Mouse (Mus musculus) stomach, embryonic 15.5 days (tissue): ENCODE data around the gene Acan. TPM values are rescaled to one million over a fixed set of nuclear protein-coding genes. Genes with fewer than 3 reads are reported as not detected.

Experiments
- ATAC-seq: fragments of 200-750 bp; cut with Nextera tagmentation; 2 replicates; pipeline ENCODE4 v1.8.0; 2017; ENCODE audit warnings: low read depth, moderate number of reproducible peaks, moderate TSS enrichment; ENCODE audit not compliant: insufficient read depth, low FRiP score
- H3K27ac ChIP-seq: fragments of 300-500 bp; sonication (generic); 2 replicates; pipeline ENCODE4 v1.5.1; 2015; ENCODE audit warnings: mild to moderate bottlenecking, inconsistent platforms
- H3K27me3 ChIP-seq: fragments of 300-500 bp; sonication (generic); replicated peaks from 2 replicates; pipeline ENCODE4 v1.6.1; 2015; ENCODE audit warnings: inconsistent platforms
- H3K36me3 ChIP-seq: fragments of 300-500 bp; sonication (generic); 2 replicates; pipeline ENCODE4 v1.6.1; 2015; ENCODE audit warnings: inconsistent platforms
- H3K4me1 ChIP-seq: fragments of 300-500 bp; sonication (generic); 2 replicates; pipeline ENCODE4 v1.6.1; 2015; ENCODE audit warnings: inconsistent platforms
- H3K4me2 ChIP-seq: fragments of 300-500 bp; sonication (generic); 2 replicates; pipeline ENCODE4 v1.6.1; 2015; ENCODE audit warnings: mild to moderate bottlenecking, inconsistent platforms
- H3K4me3 ChIP-seq: fragments of 300-500 bp; sonication (generic); replicated peaks from 2 replicates; pipeline ENCODE4 v1.5.1; 2015; ENCODE audit warnings: inconsistent platforms
- H3K9ac ChIP-seq: fragments of 300-500 bp; sonication (generic); 2 replicates; pipeline ENCODE4 v1.6.1; 2015; ENCODE audit warnings: inconsistent platforms
- H3K9me3 ChIP-seq: fragments of 300-500 bp; sonication (generic); 2 replicates; pipeline ENCODE4 v1.6.1; 2016; ENCODE audit warnings: inconsistent platforms
- WGBS: fragments of 180-500 bp; shearing (Covaris S2); methylation state at CpG from one replicate; pipeline ENCODE4 v1.1.7; 2015; 5-methylcytosine and 5-hydroxymethylcytosine counted together
- polyA plus RNA-seq: library from polyadenylated mRNA; unstranded; fragments of >200 nt; fragmentation: Nextera tagmentation; extraction: Ambion mirVana; gene quantifications from 2 replicates; pipeline ENCODE4 v1.2.1, GENCODE M21; 2015

The Acan gene
- polyA plus RNA-seq, 1 experiment from 2014 or later = 0.82 TPM

- no peak overlapping the region for H3K4me2 ChIP-seq
- ATAC-seq = no peak
- H3K9me3 ChIP-seq = no peaks in the 10 kb centered on the region
- H3K36me3 ChIP-seq = peaks cover 23% of the 10 kb centered on the region
- no peak overlapping the region for H3K27ac ChIP-seq
- no peaks in the 10 kb centered on the region for H3K27me3 ChIP-seq
- no peak overlapping the region for H3K4me3 ChIP-seq
- H3K4me1 ChIP-seq = 0 out of 2 replicates have a peak, but pooled peaks cover 5% of the 10 kb centered on the region
- no peak overlapping the region for H3K9ac ChIP-seq
- 37% methylated on average over 8 of the region's 8 CpGs for WGBS
Measured at GRCm38 (mm10) chr7:79140897-79141296, 87.6 kb downstream of the Acan start.

- Histone ChIP-seq H3K9ac (peak overlapping the region; percentile 16), H3K36me3 (peaks cover 4% of the 10 kb centered on the region; the same call in 1 of the 2 replicates), H3K9me3 (no peaks in the 10 kb centered on the region), H3K4me1 (peaks cover 20% of the 10 kb centered on the region), H3K27me3 (no peaks in the 10 kb centered on the region), H3K27ac (no peak overlapping the region), H3K4me3 (peak overlapping the region; percentile 56), H3K4me2 (peak overlapping the region; percentile 78)
- no peak for ATAC-seq
- 53% methylated on average over 12 of the region's 12 CpGs for WGBS
Measured at GRCm38 (mm10) chr7:79147011-79147837, 93.9 kb downstream of the Acan start.

GRCm38 (mm10) chr7:79147931-79148653 is 94.8 kb downstream of the Acan start:
- peak overlapping the region; percentile 35; the same call in 1 of the 2 replicates for H3K9ac ChIP-seq
- H3K36me3 ChIP-seq = peaks cover 4% of the 10 kb centered on the region; the same call in 1 of the 2 replicates
- H3K27ac ChIP-seq = peak overlapping the region; percentile 23
- no peak for ATAC-seq
- no peaks in the 10 kb centered on the region for H3K9me3 ChIP-seq
- H3K27me3 ChIP-seq = no peaks in the 10 kb centered on the region
- H3K4me3 ChIP-seq = peak overlapping the region; percentile 56
- peaks cover 20% of the 10 kb centered on the region for H3K4me1 ChIP-seq
- H3K4me2 ChIP-seq = peak overlapping the region; percentile 78
- under 1% methylated on average over 19 of the region's 20 CpGs for WGBS

GRCm38 (mm10) chr7:79148711-79149266 is 95.5 kb downstream of the Acan start, which contains the start of gene Mfge8:
Gene Mfge8, minus strand, starts transcription at chr7:79149060.
- no peaks in the 10 kb centered on the region for H3K9me3 ChIP-seq
- peak within 1 kb of the TSS; percentile 56 for H3K4me3 ChIP-seq
- H3K4me2 ChIP-seq = peak within 1 kb of the TSS; percentile 78
- WGBS = under 1% methylated on average over 39 of the region's 39 CpGs
- peaks cover 1% of the 10 kb centered on the region; the same call in 1 of the 2 replicates for H3K36me3 ChIP-seq
- peak within 1 kb of the TSS; percentile 23 for H3K27ac ChIP-seq
- peak within 1 kb of the TSS; percentile 35; the same call in 1 of the 2 replicates for H3K9ac ChIP-seq
- H3K4me1 ChIP-seq = peaks cover 20% of the 10 kb centered on the region
- no peaks in the 10 kb centered on the region for H3K27me3 ChIP-seq
- ATAC-seq = peak; percentile 93

- peaks cover 18% of the 10 kb centered on the region for H3K4me1 ChIP-seq
- no peak overlapping the region for H3K9ac ChIP-seq
- no peaks in the 10 kb centered on the region for H3K36me3 ChIP-seq
- H3K4me3 ChIP-seq = 0 out of 2 replicates have a peak overlapping the region, but pooled peaks have one; percentile 56
- peak overlapping the region; percentile 78; the same call in 1 of the 2 replicates for H3K4me2 ChIP-seq
- H3K27me3 ChIP-seq = no peaks in the 10 kb centered on the region
- ATAC-seq = no peak
- WGBS = 60% methylated on average over 6 of the region's 6 CpGs
- no peak overlapping the region for H3K27ac ChIP-seq
- no peaks in the 10 kb centered on the region for H3K9me3 ChIP-seq
Measured at GRCm38 (mm10) chr7:79149522-79149921, 96.2 kb downstream of the Acan start.

GRCm38 (mm10) chr7:79159406-79159805 is 106.1 kb downstream of the Acan start:
- H3K9me3 ChIP-seq = no peaks in the 10 kb centered on the region
- H3K27ac ChIP-seq = no peak overlapping the region
- H3K4me1 ChIP-seq = no peaks in the 10 kb centered on the region
- H3K4me3 ChIP-seq = no peak overlapping the region
- H3K9ac ChIP-seq = no peak overlapping the region
- no peaks in the 10 kb centered on the region for H3K36me3 ChIP-seq
- 59% methylated on average over 1 of the region's 1 CpGs for WGBS
- ATAC-seq = no peak
- H3K27me3 ChIP-seq = no peaks in the 10 kb centered on the region
- no peak overlapping the region for H3K4me2 ChIP-seq

Other genes starting within 250 kb of the Acan start
- 15.6 and 18.0 TPM in 2 replicates for gene Det1, start 206.2 kb upstream of the Acan start, polyA plus RNA-seq
- 37.9 and 39.8 TPM in 2 replicates for gene Aen, start 157.6 kb upstream of the Acan start, polyA plus RNA-seq
- 16.8 and 21.9 TPM in 2 replicates for gene Isg20, start 140.1 kb upstream of the Acan start, polyA plus RNA-seq
- 2.3 and 2.7 TPM in 2 replicates for gene Hapln3, start 77.5 kb downstream of the Acan start, polyA plus RNA-seq
- gene Mfge8, start 95.6 kb downstream of the Acan start, polyA plus RNA-seq = 218 and 234 TPM in 2 replicates
- 12.0 and 13.2 TPM in 2 replicates for gene Abhd2, start 219.7 kb downstream of the Acan start, polyA plus RNA-seq